Mouse (Mus musculus): Measurements from ENCODE around the gene Upk3bl.
"Not testable (repeated sequence)": the region's sequence is repeated elsewhere in the genome, so short reads cannot be mapped to it uniquely, and the experiment has no call there.

Gene Upk3bl

GRCm38 (mm10) chr5:136048541-136048940 lies 5.8 kb upstream of the Upk3bl start:
- DNase-seq, result not testable (repeated sequence)

DNA sequence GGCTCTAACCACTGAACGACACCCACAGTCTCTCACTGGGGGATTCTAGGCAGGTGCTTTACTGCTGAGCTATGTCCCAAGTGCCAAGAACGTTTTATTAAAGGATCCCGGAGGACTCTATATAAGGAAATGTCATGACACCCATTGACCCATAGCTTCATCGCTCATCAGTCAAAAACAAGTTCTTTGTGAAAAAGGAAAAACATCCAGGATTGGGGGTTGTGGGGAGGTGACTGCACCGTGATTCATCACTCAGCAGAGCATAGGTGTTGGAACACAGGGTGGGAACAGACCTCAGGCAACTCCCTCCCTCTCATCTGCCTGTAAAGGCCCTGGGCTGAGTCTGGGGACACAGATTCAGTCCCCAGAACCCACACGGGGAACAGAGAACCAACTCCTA lies 4.4 kb upstream of the Upk3bl start:
- no peak for DNase-seq

DNA sequence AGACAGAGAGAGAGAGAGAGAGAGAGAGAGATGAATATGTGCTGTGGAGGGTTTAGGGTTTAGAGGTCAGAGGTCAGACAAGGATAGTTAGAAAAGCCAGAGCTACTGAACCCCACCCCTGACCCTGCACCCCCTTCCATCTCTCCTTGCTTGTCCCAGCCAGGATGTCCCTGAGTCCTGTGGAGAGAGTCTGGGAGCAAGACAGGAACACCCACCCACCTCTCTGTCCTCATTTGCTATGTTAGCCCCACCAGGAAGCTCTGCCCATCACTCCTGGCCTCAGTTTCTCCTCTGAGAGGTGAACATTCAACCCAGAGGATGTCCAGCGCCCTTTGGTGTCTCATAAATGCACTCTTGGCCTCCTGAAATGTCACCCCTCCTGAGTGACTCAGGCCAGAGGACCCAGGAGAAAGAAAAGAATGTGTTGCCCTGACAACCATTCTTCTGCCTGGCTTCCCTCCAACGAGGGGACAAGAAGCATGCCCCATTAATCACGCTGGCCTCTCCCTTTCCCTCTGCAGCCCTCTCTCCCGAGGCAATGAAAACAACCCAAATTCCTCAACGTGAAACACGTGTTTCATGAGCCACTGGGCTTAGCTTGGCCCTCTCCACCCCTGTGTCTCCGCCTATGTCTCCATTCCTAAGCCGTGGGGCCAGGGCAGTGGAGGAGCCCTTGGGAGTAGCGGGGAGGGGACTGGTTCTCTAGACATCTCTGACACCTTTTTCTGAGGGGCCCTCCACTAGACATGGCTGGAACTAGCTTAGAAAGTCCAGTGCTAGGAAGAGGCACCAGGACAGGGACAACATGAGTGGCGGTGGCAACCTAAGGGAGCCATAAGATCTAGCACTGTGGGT lies 2.8 kb upstream of the Upk3bl start:
- DNase-seq, result no peak

DNA sequence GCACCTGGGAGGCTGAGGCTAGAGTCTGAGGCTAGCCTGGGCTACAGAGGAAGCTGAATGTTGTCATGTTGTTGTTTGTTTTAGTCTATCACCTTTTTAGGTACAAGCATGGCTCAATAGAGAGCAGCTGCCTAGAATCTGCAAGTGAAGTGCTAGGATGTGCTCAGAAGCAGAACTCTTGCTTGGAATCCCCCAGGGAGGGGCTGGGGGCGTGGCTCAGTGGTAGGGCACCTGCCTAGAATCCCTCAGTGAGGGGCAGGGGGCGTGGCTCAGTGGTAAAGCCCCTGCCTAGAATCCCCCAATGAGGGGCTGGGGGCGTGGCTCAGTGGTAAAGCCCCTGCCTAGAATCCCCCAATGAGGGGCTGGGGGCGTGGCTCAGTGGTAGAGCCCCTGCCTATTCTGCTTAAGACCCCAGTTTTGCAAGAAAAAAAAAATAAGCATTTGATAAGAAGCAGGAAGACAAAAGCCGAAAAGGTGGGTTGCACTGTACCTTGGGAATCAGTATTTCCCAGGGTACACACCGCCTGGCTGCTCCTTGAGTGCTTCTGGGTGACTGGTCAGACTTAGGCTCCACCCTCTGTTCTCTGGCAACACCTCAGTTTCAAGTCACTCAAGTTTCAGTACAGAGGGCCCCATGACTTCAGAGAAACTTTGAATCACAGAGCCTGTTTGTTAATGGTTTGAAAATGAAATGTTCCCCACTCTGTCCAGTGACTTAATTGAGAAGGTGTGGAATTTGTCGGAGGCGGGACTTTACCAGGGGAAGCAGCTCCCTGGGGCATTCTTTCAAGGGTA lies 1.2 kb upstream of the Upk3bl start:
- DNase-seq, result no peak

DNA sequence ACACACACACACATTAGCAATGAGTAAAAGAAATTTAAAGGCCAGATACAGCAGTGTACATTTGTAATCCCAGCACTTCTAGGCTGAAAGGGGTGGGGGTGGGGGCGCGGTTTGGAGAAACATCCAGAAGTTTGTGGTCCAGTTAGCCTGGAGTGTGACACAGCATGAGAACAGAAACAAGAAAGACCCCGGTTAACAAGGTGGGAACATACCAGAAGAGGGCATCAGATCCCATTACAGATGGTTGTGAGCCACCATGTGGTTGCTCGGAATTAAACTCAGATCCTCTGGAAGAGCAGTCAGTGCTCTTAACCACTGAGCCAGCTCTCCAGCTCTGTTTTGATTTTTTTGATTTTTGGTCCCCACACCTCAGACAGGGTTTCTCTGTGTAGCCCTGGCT lies 1.8 kb downstream of the Upk3bl start:
- no peak for DNase-seq

- DNase-seq, result no peak
These were observed 2.8 kb downstream of the Upk3bl start for GRCm38 (mm10) chr5:136057085-136057484.

GRCm38 (mm10) chr5:136061567-136061966 lies 7.3 kb downstream of the Upk3bl start:
- peak; percentile 77 for DNase-seq

GRCm38 (mm10) chr5:136063920-136064319 lies 9.6 kb downstream of the Upk3bl start:
- DNase-seq, result no peak

GRCm38 (mm10) chr5:136066404-136067148 lies 12.3 kb downstream of the Upk3bl start:
- not testable (repeated sequence) for DNase-seq

GRCm38 (mm10) chr5:136069411-136069810 lies 15.1 kb downstream of the Upk3bl start:
- DNase-seq, result no peak

GRCm38 (mm10) chr5:136073051-136073450 lies 18.8 kb downstream of the Upk3bl start:
- DNase-seq, result no peak

- DNase-seq, result no peak
These were observed 19.2 kb downstream of the Upk3bl start for GRCm38 (mm10) chr5:136073526-136073925.

DNA sequence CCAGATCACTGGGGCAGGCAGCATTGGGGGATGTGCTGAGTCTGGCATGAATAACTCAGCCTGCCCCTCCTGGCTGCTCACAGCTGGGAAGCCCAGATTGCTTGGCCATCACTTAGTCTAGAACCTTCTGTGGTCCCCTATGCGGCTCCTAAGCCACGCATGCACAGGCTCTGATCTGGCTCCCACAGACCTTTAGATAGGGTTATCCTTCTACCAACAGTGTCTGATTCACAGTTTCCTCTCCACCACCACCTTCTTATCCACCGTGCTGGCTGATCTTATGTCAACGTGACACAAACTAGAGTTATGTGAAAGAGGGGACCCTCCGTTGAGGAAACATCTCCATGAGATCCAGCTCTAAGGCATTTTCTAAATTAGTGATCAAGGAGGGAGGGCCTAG lies 20.8 kb downstream of the Upk3bl start:
- no peak for DNase-seq

DNA sequence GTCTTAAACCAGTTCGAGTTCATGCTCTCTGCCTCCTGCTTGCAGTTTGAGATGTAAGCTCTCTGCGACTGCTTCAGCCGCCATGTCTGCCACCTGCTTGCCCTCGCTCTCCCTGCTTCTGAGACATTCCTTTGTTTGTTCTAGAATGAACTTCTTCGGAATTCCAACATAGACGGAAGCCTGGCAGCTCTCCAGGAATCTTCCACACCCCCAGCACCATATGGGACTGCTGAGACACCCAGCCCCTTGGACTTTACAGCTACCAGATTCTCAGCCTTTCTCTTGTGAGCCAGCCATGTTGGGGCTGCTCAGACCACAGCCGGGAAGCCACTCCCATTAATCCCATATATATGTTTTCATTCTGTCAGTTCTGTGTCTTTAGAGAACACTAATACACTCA lies 22.0 kb downstream of the Upk3bl start:
- DNase-seq, result peak; percentile 32

DNA sequence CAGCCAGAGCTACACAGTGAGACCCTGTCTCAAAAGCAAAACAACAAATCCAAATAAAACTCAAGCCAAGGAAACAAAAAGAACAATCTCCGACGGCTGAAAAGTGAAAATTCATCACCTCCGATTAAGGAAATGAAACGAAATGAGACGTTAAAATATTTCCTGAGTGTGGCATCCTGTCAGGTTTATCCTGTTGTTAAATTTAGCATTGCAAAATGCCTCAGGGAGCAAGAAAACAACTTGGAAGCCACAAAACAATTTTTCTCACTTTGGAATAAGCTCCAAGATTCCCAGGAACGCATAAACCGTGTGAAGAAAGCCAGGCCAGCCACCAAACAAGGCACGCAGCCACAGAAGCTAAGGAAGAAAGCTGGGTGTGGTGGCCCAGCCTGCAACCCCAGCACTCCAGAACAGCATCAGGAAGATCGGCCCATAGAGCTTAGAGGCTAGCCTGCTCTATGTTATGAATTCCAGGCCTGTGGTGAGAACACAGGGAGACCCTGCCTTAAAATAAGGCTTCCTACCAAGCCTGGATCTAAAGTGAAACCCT lies 22.8 kb downstream of the Upk3bl start:
- DNase-seq, result no peak

- no peak for DNase-seq
These were observed 23.8 kb downstream of the Upk3bl start for GRCm38 (mm10) chr5:136078136-136078535.

DNA sequence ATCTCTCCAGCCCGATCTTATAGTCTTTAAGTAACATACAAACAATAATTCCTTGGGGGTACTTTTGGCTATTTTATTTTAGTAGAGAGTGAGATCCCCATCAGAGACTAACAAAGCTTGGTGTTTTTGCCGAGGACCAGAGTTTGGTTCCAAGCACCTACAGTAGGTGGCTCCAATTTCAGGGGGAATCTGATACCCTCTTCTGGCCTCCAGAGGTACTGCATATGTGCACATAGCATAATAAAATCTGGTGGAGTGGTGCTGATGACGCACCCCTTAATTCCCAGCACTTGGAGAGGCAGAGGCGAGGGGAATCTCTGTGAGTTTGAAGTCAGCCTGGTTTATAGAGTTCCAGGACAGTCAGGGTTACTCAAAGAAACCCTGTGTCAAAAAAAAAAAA lies 28.1 kb downstream of the Upk3bl start:
- DNase-seq, result no peak

- peak; percentile 85 for DNase-seq
These were observed 29.4 kb downstream of the Upk3bl start, which contains the start of gene Rasa4 for GRCm38 (mm10) chr5:136083669-136084107. TSS of gene Rasa4 (plus strand) at chr5:136083916.

DNA sequence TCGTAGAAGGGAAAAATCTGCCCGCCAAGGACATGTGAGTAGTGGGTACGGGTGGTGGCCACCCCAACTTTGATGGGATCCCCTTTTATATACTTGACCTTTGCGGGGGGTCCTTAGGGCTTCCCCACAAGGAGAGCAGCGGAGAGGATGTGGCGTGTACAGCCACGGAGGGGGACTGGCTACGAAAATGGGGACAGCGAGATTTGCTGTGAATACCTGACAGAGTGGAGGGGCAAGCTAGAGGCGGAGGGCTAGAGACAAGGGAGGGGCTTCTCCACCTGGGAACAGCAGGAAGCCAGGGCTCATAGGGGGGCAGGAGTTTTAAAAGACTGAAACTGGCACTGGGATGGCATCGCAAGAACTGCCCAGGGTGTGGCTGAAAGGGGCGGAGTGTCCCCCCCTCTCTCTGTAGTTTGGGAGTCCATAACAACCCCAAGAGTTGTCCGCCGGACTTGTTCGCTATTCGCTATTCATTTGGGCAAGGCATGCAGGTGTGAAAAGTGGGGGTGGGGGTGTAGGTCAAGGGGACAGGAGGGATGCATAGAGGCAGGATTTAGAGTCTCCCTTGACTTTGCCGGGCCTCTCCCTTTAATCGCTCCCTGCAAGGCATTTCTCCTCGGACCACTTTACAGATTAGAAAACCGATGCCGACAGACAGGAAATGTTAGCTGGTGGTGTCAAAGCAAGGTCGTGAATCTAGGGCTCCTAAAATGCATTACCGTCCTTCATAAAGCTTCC lies 30.0 kb downstream of the Upk3bl start:
- DNase-seq, result no peak

DNA sequence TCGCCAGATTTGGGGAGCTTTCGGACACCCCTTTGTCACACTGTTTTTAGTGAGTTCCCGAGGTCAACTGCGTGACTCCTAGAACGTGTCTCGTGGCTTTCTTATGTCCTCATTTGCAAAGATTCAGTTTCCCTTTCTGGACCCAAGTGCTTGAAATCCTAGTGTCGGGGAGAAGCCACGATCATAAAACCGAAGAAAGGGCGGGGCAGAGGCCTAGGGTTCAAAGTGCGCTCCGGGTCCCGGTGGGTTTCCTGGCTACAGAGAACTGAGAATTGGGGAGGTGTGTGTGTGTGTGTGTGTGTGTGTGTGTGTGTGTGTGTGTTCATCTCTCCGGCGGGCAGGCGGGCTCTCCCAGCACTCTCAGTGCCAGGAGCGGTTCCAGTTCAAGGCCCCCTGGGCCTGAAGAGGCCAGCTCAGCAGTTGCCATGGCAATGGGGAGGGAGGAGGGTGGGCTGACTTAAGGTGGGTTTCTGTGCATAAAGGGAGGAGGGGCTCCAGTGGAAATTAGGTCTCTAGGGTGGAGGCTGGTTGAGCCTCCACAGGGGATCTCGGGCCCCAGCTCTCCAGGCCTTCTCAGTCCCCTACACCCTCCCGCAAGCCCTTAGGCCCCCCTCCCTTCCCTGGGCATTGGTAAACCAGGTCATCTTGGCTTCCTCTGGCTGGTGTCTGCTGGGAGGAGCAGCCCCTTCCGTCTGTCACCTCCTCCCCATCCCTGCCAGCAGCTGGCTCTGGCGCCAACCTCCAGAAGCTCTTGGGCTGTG lies 30.8 kb downstream of the Upk3bl start:
- DNase-seq, result no peak

DNA sequence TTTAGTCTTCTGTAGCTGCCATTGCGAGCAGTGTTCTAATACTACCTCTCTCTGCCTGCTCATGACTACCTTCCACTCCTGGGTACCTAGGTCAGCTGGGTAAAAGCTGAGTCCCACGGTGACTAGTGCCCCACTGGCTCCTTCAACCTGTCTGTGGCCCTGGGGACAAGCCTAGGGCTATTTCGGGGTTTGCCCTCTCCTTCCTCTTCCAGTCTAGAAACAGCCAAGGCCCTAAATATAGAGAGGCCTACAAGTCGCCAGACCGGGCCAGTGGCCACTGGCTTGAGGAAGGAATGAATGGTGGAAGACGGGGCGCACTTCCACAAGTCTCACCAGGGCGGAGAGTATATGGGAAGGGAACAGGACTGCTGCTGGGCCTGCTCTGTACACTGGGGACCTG lies 32.0 kb downstream of the Upk3bl start:
- DNase-seq, result no peak

Measured in right cerebral cortex, postnatal 4 days (tissue).